Mouse (Mus musculus): ENCODE data around the gene Pdlim7. TPM values are rescaled to one million over a fixed set of nuclear protein-coding genes. Genes with fewer than 3 reads are reported as not detected.
A peak's percentile ranks its signal among the peaks of the same experiment; 100 is the strongest.

Gene Pdlim7
- polyA plus RNA-seq, 1 experiment from 2014 or later: 156 TPM

DNA sequence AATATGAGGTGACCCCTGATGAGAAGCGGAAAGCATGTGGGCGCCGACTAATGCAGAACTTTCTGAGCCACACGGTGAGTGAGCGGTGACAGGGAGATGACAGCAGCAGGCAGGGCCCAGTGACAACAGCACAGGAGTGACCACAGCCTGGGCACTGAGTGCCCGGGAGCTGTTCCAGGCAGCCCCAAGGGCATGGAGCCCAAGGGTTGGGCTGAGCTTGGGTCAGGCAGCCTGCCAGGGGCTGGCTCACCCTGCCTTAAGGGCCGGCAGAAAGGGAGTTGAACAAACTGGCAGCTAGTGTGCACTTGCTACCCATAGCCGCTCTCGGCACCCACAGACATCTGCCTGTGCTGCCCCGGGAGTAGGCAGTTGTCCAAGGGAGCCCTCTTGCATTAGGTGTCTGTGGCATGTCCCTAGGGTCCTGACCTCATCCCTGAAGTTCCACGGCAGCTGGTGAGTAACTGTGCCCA is 62.9 kb downstream of the Pdlim7 start:
- no peak overlapping the region for H3K9ac ChIP-seq (replicated peaks)
- H3K36me3 ChIP-seq: peaks cover 67% of the 10 kb centered on the region
- 95% methylated on average over 11 of the region's 11 CpGs for WGBS
- no peaks in the 10 kb centered on the region for H3K27me3 ChIP-seq
- no peak overlapping the region for H3K4me3 ChIP-seq
- H3K4me2 ChIP-seq (replicated peaks): no peak overlapping the region
- H3K27ac ChIP-seq (replicated peaks): no peak overlapping the region
- no peaks in the 10 kb centered on the region for H3K9me3 ChIP-seq
- H3K4me1 ChIP-seq: peaks cover 28% of the 10 kb centered on the region
- no peak for ATAC-seq (ENCODE audit: low FRiP score, low read depth)

DNA sequence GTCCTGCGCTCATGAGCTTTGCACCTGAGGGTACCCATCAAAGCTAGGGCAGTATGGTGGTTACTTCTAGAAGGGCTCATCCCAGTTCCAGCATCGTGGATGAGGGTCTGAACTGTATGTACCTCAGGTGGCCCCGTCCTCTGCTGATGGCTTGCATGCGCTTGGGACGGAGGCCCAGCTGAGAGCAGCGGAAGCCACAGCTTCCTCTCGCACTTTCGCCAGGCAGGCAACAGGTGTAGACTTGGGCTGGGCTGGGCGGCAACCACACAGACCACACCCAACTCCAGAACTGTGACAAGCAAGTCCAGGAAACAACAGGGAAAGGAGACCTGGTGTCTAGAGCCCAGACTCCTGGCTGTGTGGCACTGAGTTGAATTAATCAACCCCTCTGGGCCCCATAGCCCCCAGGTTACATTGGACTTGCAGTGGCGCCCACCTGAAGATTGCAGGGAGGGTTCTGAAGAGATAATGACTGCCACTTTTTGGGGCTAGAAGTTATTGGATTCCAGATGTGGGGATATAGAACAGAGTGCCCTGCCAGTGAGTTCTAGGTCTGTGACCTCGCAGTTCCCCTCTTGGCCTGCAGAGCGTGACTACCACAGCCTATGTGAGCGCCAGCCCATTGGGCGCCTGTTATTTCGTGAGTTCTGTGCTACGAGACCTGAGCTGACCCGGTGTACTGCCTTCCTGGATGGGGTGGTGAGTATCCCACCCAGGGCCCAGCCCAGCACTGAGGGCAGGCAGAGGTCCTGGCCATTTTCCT is 63.6 kb downstream of the Pdlim7 start:
- Histone ChIP-seq H3K36me3 (peaks cover 60% of the 10 kb centered on the region), H3K4me3 (no peak overlapping the region), H3K4me2 (replicated peaks) (no peak overlapping the region), H3K27me3 (no peaks in the 10 kb centered on the region), H3K9me3 (no peaks in the 10 kb centered on the region), H3K4me1 (peaks cover 28% of the 10 kb centered on the region), H3K27ac (replicated peaks) (no peak overlapping the region), H3K9ac (replicated peaks) (no peak overlapping the region)
- ATAC-seq (ENCODE audit: low FRiP score, low read depth): no peak
- 92% methylated on average over 17 of the region's 17 CpGs for WGBS

DNA sequence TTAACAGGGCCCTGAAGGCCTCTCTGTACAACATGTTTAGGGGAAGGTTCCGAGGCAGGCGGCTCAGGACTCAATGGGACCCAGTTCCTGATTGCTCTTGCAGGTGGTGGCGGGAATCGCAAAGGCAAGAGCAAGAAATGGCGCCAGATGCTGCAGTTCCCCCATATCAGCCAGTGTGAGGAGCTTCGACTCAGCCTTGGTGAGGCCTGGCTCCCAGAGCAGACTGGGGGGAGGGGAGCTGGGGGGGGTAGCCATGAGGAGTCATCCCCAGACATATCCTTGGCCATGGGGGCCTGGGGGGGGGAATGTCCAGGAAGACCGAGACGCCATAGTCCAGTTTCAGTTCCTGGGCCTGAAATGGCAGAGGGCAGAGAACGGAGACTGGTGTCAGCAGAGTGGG is 64.3 kb downstream of the Pdlim7 start:
- WGBS: 95% methylated on average over 9 of the region's 9 CpGs
- peaks cover 53% of the 10 kb centered on the region for H3K36me3 ChIP-seq
- no peak for ATAC-seq (ENCODE audit: low FRiP score, low read depth)

DNA sequence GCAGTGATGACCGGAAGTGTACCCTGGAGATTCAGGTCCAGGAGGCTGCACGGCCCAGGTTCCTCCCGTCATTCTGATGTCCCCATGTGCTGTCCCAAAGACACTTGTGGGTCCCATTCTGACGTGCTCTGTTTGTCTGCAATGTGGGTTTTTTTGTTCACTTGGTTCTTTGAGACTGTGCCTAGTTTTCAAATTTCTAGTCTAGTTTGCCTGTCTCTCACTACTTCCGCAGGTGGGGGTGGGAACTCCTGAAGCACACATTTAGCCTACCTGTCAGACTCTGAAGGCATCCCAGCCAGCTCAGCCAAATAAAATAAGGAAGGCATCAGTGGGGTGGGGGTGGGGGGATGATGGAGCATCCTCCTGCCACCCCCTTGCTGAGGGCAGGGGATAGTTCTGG is 65.3 kb downstream of the Pdlim7 start:
- peaks cover 34% of the 10 kb centered on the region for H3K4me1 ChIP-seq
- H3K4me3 ChIP-seq: no peak overlapping the region
- H3K9me3 ChIP-seq: no peaks in the 10 kb centered on the region
- WGBS: 94% methylated on average over 5 of the region's 5 CpGs
- no peak overlapping the region for H3K4me2 ChIP-seq (replicated peaks)
- no peak overlapping the region for H3K27ac ChIP-seq (replicated peaks)
- ATAC-seq (ENCODE audit: low FRiP score, low read depth): no peak
- H3K36me3 ChIP-seq: peaks cover 43% of the 10 kb centered on the region
- no peak overlapping the region for H3K9ac ChIP-seq (replicated peaks)
- H3K27me3 ChIP-seq: no peaks in the 10 kb centered on the region

More for the DNA sequence above, 64.3 kb downstream of the Pdlim7 start:
- Histone ChIP-seq H3K4me2 (replicated peaks) (no peak overlapping the region), H3K27ac (replicated peaks) (no peak overlapping the region), H3K4me1 (peaks cover 28% of the 10 kb centered on the region), H3K4me3 (no peak overlapping the region), H3K9me3 (no peaks in the 10 kb centered on the region), H3K9ac (replicated peaks) (no peak overlapping the region), H3K27me3 (no peaks in the 10 kb centered on the region)

DNA sequence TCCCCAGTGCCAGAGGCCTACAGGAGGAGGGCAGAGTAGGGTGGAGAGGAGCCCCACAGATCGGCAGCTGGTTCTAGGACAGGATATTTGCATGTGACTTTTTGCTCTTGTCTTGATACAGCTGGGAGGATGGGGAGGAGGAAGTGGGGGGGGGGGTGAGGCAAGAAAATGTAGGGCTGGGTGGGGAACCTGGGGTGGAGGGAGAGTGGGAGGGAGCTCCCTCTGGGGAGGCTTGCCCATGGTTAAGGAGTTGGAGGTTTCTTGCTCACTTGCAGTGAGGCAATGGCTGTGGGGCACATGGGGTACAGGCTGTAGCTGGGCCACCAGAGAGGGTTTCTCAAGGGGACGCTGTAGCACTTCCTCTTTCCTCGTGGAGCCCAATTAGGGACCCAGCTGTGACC is 65.9 kb downstream of the Pdlim7 start:
- Histone ChIP-seq H3K9me3 (no peaks in the 10 kb centered on the region), H3K4me3 (no peak overlapping the region), H3K27me3 (no peaks in the 10 kb centered on the region), H3K9ac (replicated peaks) (0 out of 2 replicates have a peak overlapping the region, but pooled peaks have one; percentile 21), H3K4me2 (replicated peaks) (peak overlapping the region; percentile 90; the same call in 1 of the 2 replicates), H3K4me1 (peaks cover 34% of the 10 kb centered on the region), H3K36me3 (peaks cover 37% of the 10 kb centered on the region), H3K27ac (replicated peaks) (no peak overlapping the region)
- WGBS: 64% methylated on average over 3 of the region's 3 CpGs
- ATAC-seq (ENCODE audit: low FRiP score, low read depth): no peak

DNA sequence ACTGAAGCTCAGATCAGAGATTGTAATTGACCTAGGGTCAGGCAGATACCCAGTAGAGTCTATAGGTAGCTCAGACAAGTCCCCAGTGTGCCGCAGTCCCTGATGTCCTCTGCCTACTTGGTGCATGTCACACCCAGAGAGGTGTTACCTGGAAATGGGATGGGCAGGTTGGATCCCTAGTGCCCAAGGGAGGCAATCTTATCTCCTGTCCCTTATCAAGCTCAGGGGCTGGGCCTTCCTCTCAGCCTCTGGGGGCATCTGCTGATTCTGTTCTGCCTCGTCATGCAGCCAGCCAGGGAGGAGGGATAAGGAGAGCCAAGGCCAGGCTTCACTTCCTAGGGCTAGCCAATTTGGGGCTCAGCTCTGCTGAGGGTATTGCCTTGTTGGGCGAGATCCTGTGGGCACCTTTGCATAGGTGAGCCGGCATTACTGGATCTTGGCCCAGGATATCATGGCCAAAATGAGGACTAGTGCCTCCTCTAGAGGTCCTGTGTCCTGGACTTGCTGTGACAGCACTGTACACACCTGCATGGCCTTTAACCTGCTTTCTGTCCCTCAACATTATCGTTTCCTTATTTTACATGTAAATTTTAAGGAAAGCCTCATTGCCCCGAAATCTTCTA is 66.9 kb downstream of the Pdlim7 start:
- H3K4me3 ChIP-seq: peak overlapping the region; percentile 88
- H3K36me3 ChIP-seq: peaks cover 28% of the 10 kb centered on the region
- no peaks in the 10 kb centered on the region for H3K27me3 ChIP-seq
- peak overlapping the region; percentile 97; the same call in 1 of the 2 replicates for H3K9ac ChIP-seq (replicated peaks)
- peak overlapping the region; percentile 90 for H3K4me2 ChIP-seq (replicated peaks)
- no peak for ATAC-seq (ENCODE audit: low FRiP score, low read depth)
- WGBS: 84% methylated on average over 6 of the region's 6 CpGs
- peaks cover 34% of the 10 kb centered on the region for H3K4me1 ChIP-seq
- H3K9me3 ChIP-seq: no peaks in the 10 kb centered on the region
- no peak overlapping the region for H3K27ac ChIP-seq (replicated peaks)

Small RNA genes within 50 kb of the gene (microRNA-seq; reads per million reads assigned to microRNA genes)
- gene Mir6943 (not detected), gene Mir6944 (170 reads per million, percentile 59 among the genes with 10 or more reads in this experiment), gene Mir6945 (2.1 reads per million)

Other genes with a start within 250 kb of the Pdlim7 start
- gene Prelid1, start 193.2 kb downstream of the Pdlim7 start, polyA plus RNA-seq (2016; fragmentation: Nextera tagmentation; extraction: Ambion mirVana): 317 and 349 TPM in 2 replicates
- gene Rab24, start 191.7 kb downstream of the Pdlim7 start, polyA plus RNA-seq (2016; fragmentation: Nextera tagmentation; extraction: Ambion mirVana): 99.6 and 111 TPM in 2 replicates
- gene Mxd3, start 183.9 kb downstream of the Pdlim7 start, polyA plus RNA-seq (2016; fragmentation: Nextera tagmentation; extraction: Ambion mirVana): 28.7 and 32.1 TPM in 2 replicates
- gene Lman2, start 150.9 kb downstream of the Pdlim7 start, polyA plus RNA-seq (2016; fragmentation: Nextera tagmentation; extraction: Ambion mirVana): 91.8 and 94.7 TPM in 2 replicates
- gene Rgs14, start 143.9 kb downstream of the Pdlim7 start, polyA plus RNA-seq (2016; fragmentation: Nextera tagmentation; extraction: Ambion mirVana): 0.47 and 0.59 TPM in 2 replicates
- 0.06 TPM in 1 of 2 replicates, not detected in the other for gene Slc34a1, start 115.5 kb downstream of the Pdlim7 start, polyA plus RNA-seq (2016; fragmentation: Nextera tagmentation; extraction: Ambion mirVana)
- not detected in 2 replicates for gene Pfn3, start 98.4 kb downstream of the Pdlim7 start, polyA plus RNA-seq (2016; fragmentation: Nextera tagmentation; extraction: Ambion mirVana)
- gene F12, start 86.9 kb downstream of the Pdlim7 start, polyA plus RNA-seq (2016; fragmentation: Nextera tagmentation; extraction: Ambion mirVana): not detected in 2 replicates
- gene Grk6, start 68.6 kb downstream of the Pdlim7 start, polyA plus RNA-seq (2016; fragmentation: Nextera tagmentation; extraction: Ambion mirVana): 53.1 and 58.5 TPM in 2 replicates
- gene Prr7, start 49.4 kb downstream of the Pdlim7 start, polyA plus RNA-seq (2016; fragmentation: Nextera tagmentation; extraction: Ambion mirVana): 2.0 and 2.3 TPM in 2 replicates
- 558 and 585 TPM in 2 replicates for gene Dbn1, start 25.6 kb downstream of the Pdlim7 start, polyA plus RNA-seq (2016; fragmentation: Nextera tagmentation; extraction: Ambion mirVana)
- gene Dok3, start 15.6 kb upstream of the Pdlim7 start, polyA plus RNA-seq (2016; fragmentation: Nextera tagmentation; extraction: Ambion mirVana): 2.9 and 4.6 TPM in 2 replicates
- 64.6 and 73.4 TPM in 2 replicates for gene Ddx41, start 23.0 kb upstream of the Pdlim7 start, polyA plus RNA-seq (2016; fragmentation: Nextera tagmentation; extraction: Ambion mirVana)
- gene Fam193b, start 57.4 kb upstream of the Pdlim7 start, polyA plus RNA-seq (2016; fragmentation: Nextera tagmentation; extraction: Ambion mirVana): 67.2 and 67.7 TPM in 2 replicates
- gene Tmed9, start 60.1 kb upstream of the Pdlim7 start, polyA plus RNA-seq (2016; fragmentation: Nextera tagmentation; extraction: Ambion mirVana): 105 and 108 TPM in 2 replicates
- 40.4 and 41.9 TPM in 2 replicates for gene B4galt7, start 86.2 kb upstream of the Pdlim7 start, polyA plus RNA-seq (2016; fragmentation: Nextera tagmentation; extraction: Ambion mirVana)
- 68.0 and 73.9 TPM in 2 replicates for gene Caml, start 109.3 kb upstream of the Pdlim7 start, polyA plus RNA-seq (2016; fragmentation: Nextera tagmentation; extraction: Ambion mirVana)
- 41.7 and 43.0 TPM in 2 replicates for gene Ddx46, start 121.4 kb upstream of the Pdlim7 start, polyA plus RNA-seq (2016; fragmentation: Nextera tagmentation; extraction: Ambion mirVana)
- 71.4 and 74.5 TPM in 2 replicates for gene B230219D22Rik, start 179.4 kb upstream of the Pdlim7 start, polyA plus RNA-seq (2016; fragmentation: Nextera tagmentation; extraction: Ambion mirVana)
- 90.9 and 99.6 TPM in 2 replicates for gene Txndc15, start 201.0 kb upstream of the Pdlim7 start, polyA plus RNA-seq (2016; fragmentation: Nextera tagmentation; extraction: Ambion mirVana)
- 23.9 and 30.0 TPM in 2 replicates for gene Pcbd2, start 213.7 kb upstream of the Pdlim7 start, polyA plus RNA-seq (2016; fragmentation: Nextera tagmentation; extraction: Ambion mirVana)